In genomic region chr6:136620361-136621139, GRCm38 (mm10) we compare ENCODE assay signal across 8 mouse cellular contexts. TPM values are rescaled to one million over a fixed set of nuclear protein-coding genes. Genes with fewer than 3 reads are reported as not detected.
A peak's percentile ranks its signal among the peaks of the same experiment; 100 is the strongest.
DNase-seq lines count a peak whose midpoint lies in the region; ATAC-seq and TF ChIP-seq lines count a peak whose summit lies in the region.

No protein-coding gene starts in this region.

- WGBS in embryonic facial prominence, embryonic 15.5 days = 36% methylated on average over 17 of the region's 17 CpGs
- WGBS in limb, embryonic 15.5 days = 42% methylated on average over 17 of the region's 17 CpGs
- 53% methylated on average over 17 of the region's 17 CpGs for WGBS in neural tube, embryonic 11.5 days
- WGBS in stomach, postnatal 0 days = 47% methylated on average over 17 of the region's 17 CpGs

- H3K9me3 ChIP-seq in embryonic facial prominence, embryonic 15.5 days (replicated peaks) = no peaks in the 10 kb centered on the region
- H3K9me3 ChIP-seq in limb, embryonic 15.5 days = no peaks in the 10 kb centered on the region
- no peaks in the 10 kb centered on the region for H3K9me3 ChIP-seq in neural tube, embryonic 11.5 days (ENCODE audit: control insufficient read depth, low read length)
- H3K9me3 ChIP-seq in stomach, postnatal 0 days (ENCODE audit: control insufficient read depth, low read length) = no peaks in the 10 kb centered on the region

- no peak overlapping the region for H3K27ac ChIP-seq in embryonic facial prominence, embryonic 15.5 days (replicated peaks)
- H3K27ac ChIP-seq in limb, embryonic 15.5 days = no peak overlapping the region
- no peak overlapping the region for H3K27ac ChIP-seq in neural tube, embryonic 11.5 days (ENCODE audit: low read depth, low read length)
- H3K27ac ChIP-seq in stomach, postnatal 0 days (replicated peaks) = no peak overlapping the region

- H3K4me1 ChIP-seq in embryonic facial prominence, embryonic 15.5 days = no peaks in the 10 kb centered on the region
- no peaks in the 10 kb centered on the region for H3K4me1 ChIP-seq in limb, embryonic 15.5 days
- H3K4me1 ChIP-seq in neural tube, embryonic 11.5 days (ENCODE audit: control insufficient read depth, insufficient read depth, low read length) = no peaks in the 10 kb centered on the region
- no peaks in the 10 kb centered on the region for H3K4me1 ChIP-seq in stomach, postnatal 0 days (replicated peaks; ENCODE audit: control insufficient read depth, insufficient read depth)

- peak; percentile 86 to 88 for DNase-seq in B cell, adult 2 months
- DNase-seq in adrenal gland, postnatal 36 days = peak; percentile 78 to 79
- peak; percentile 33 to 69 for DNase-seq in heart, adult 9 months (ENCODE audit: low spot score in 2 of 2)
- peak; percentile 86 for DNase-seq in kidney, adult 9 months
- peak; percentile 82 for DNase-seq in neural tube, embryonic 11.5 days (ENCODE audit: low spot score)
- DNase-seq in stomach, postnatal 0 days (ENCODE audit: low spot score) = peak; percentile 87

- no peak for TF ChIP-seq EP300 in stomach, postnatal 0 days (optimal IDR thresholded peaks at IDR 0.05)

- H3K27me3 ChIP-seq in embryonic facial prominence, embryonic 15.5 days = no peaks in the 10 kb centered on the region
- H3K27me3 ChIP-seq in limb, embryonic 15.5 days = no peaks in the 10 kb centered on the region
- no peaks in the 10 kb centered on the region for H3K27me3 ChIP-seq in neural tube, embryonic 11.5 days (ENCODE audit: control insufficient read depth, insufficient read depth, low read length)
- no peaks in the 10 kb centered on the region for H3K27me3 ChIP-seq in stomach, postnatal 0 days (ENCODE audit: control insufficient read depth, insufficient read depth, low read length)

- H3K9ac ChIP-seq in embryonic facial prominence, embryonic 15.5 days = no peak overlapping the region
- no peak overlapping the region for H3K9ac ChIP-seq in limb, embryonic 15.5 days
- no peak overlapping the region for H3K9ac ChIP-seq in neural tube, embryonic 11.5 days (ENCODE audit: low read length)
- no peak overlapping the region for H3K9ac ChIP-seq in stomach, postnatal 0 days (ENCODE audit: low read length)

- H3K4me3 ChIP-seq in embryonic facial prominence, embryonic 15.5 days (replicated peaks) = no peak overlapping the region; the same call in 1 of the 2 replicates
- H3K4me3 ChIP-seq in limb, embryonic 15.5 days = 0 out of 2 replicates have a peak overlapping the region, but pooled peaks have one; percentile 4
- no peak overlapping the region for H3K4me3 ChIP-seq in neural tube, embryonic 11.5 days (ENCODE audit: low read depth, low read length)
- no peak overlapping the region for H3K4me3 ChIP-seq in stomach, postnatal 0 days (ENCODE audit: low read depth, low read length)

- peak overlapping the region; percentile 22 for H3K4me2 ChIP-seq in embryonic facial prominence, embryonic 15.5 days (replicated peaks)
- peak overlapping the region; percentile 25; the same call in 1 of the 2 replicates for H3K4me2 ChIP-seq in limb, embryonic 15.5 days
- H3K4me2 ChIP-seq in neural tube, embryonic 11.5 days (ENCODE audit: low read depth) = no peak overlapping the region
- no peak overlapping the region; the same call in 1 of the 2 replicates for H3K4me2 ChIP-seq in stomach, postnatal 0 days (replicated peaks; ENCODE audit: low read depth)

- peak; percentile 89 for TF ChIP-seq CTCF in stomach, postnatal 0 days (IDR thresholded peaks at IDR 0.05; ENCODE audit: low read depth)

- no peaks in the 10 kb centered on the region for H3K36me3 ChIP-seq in embryonic facial prominence, embryonic 15.5 days
- no peaks in the 10 kb centered on the region for H3K36me3 ChIP-seq in limb, embryonic 15.5 days
- no peaks in the 10 kb centered on the region for H3K36me3 ChIP-seq in neural tube, embryonic 11.5 days (ENCODE audit: control insufficient read depth, insufficient read depth, low read length)
- no peaks in the 10 kb centered on the region for H3K36me3 ChIP-seq in stomach, postnatal 0 days (ENCODE audit: control insufficient read depth, insufficient read depth, low read length)

- no peak for ATAC-seq in embryonic facial prominence, embryonic 15.5 days (ENCODE audit: insufficient number of reproducible peaks, low FRiP score, low TSS enrichment, low read depth)
- ATAC-seq in limb, embryonic 15.5 days (ENCODE audit: insufficient number of reproducible peaks, low FRiP score, low TSS enrichment, low read depth) = no peak
- no peak for ATAC-seq in neural tube, embryonic 11.5 days (ENCODE audit: insufficient read depth, low FRiP score, low TSS enrichment)
- ATAC-seq in stomach, postnatal 0 days (ENCODE audit: low FRiP score, low TSS enrichment) = peak; percentile 60; the same call in 1 of the 2 replicates

RNA-seq across cellular contexts. Expression of gene Plbd1, which starts 41.2 kb away (rescaled TPM):
- 10 to 100 TPM; 30.8 to 37.9 TPM for total RNA-seq in adrenal gland, postnatal 36 days (2021)
- polyA plus RNA-seq in embryonic facial prominence, embryonic 15.5 days (2015; fragmentation: Nextera tagmentation; extraction: Ambion mirVana) = 30.3 and 31.6 TPM in 2 replicates
- polyA plus RNA-seq in limb, embryonic 15.5 days (2015; fragmentation: Nextera tagmentation; extraction: Ambion mirVana) = 35.1 and 35.8 TPM in 2 replicates
- 2.0 and 2.2 TPM in 2 replicates for polyA plus RNA-seq in neural tube, embryonic 11.5 days (2014; fragmentation: Nextera tagmentation; extraction: Ambion mirVana)
- polyA plus RNA-seq in stomach, postnatal 0 days (2015; fragmentation: Nextera tagmentation; extraction: Ambion mirVana) = 37.8 and 39.6 TPM in 2 replicates

Comparison
In these comparisons a context has a peak if more than half of its experiments do, and no peak if none do; other contexts are left out.
1. H3K4me2 ChIP-seq: peak in embryonic facial prominence, embryonic 15.5 days (single experiment) and limb, embryonic 15.5 days (single experiment); none in neural tube, embryonic 11.5 days (single experiment) and stomach, postnatal 0 days (single experiment).
2. Peak in every context shown above with its lines, with median percentiles within 50 percentile points of each other: DNase-seq.